Mouse (Mus musculus): ENCODE measurements around the gene Gpat2. TPM values are rescaled to one million over a fixed set of nuclear protein-coding genes. Genes with fewer than 3 reads are reported as not detected.

The Gpat2 gene
- polyA plus RNA-seq, 1 experiment, result 0.05 TPM

- H3K36me3 ChIP-seq (ENCODE audit: control insufficient read depth, insufficient read depth, low read length), result no peaks in the 10 kb centered on the region
- no peaks in the 10 kb centered on the region for H3K4me1 ChIP-seq (ENCODE audit: control insufficient read depth, insufficient read depth, insufficient read length, low read length)
- no peak for TF ChIP-seq POLR2A (IDR thresholded peaks at IDR 0.05; ENCODE audit: low read depth, low read length)
- TF ChIP-seq CTCF (IDR thresholded peaks at IDR 0.05; ENCODE audit: extremely low read depth, insufficient read length, insufficient replicate concordance, low read depth, low read length), result no peak
- no peak overlapping the region for H3K27ac ChIP-seq (ENCODE audit: insufficient read depth, low read depth, low read length)
- H3K4me3 ChIP-seq (ENCODE audit: low read depth, low read length), result no peak overlapping the region
- H3K27me3 ChIP-seq (ENCODE audit: control insufficient read depth, insufficient read depth, low read length), result no peaks in the 10 kb centered on the region
- WGBS, result 50% methylated on average over 10 of the region's 10 CpGs
Measured at GRCm38 (mm10) chr2:127415806-127416205, 9.2 kb upstream of the Gpat2 start.

GRCm38 (mm10) chr2:127416706-127417105 lies 8.3 kb upstream of the Gpat2 start:
- Histone ChIP-seq H3K36me3 (ENCODE audit: control insufficient read depth, insufficient read depth, low read length) (no peaks in the 10 kb centered on the region), H3K27me3 (ENCODE audit: control insufficient read depth, insufficient read depth, low read length) (no peaks in the 10 kb centered on the region), H3K4me1 (ENCODE audit: control insufficient read depth, insufficient read depth, insufficient read length, low read length) (no peaks in the 10 kb centered on the region), H3K4me3 (ENCODE audit: low read depth, low read length) (no peak overlapping the region), H3K27ac (ENCODE audit: insufficient read depth, low read depth, low read length) (no peak overlapping the region)
- TF ChIP-seq CTCF (IDR thresholded peaks at IDR 0.05; ENCODE audit: extremely low read depth, insufficient read length, insufficient replicate concordance, low read depth, low read length) (no peak), POLR2A (IDR thresholded peaks at IDR 0.05; ENCODE audit: low read depth, low read length) (no peak)
- WGBS, result 48% methylated on average over 3 of the region's 3 CpGs

GRCm38 (mm10) chr2:127418266-127418970 lies 6.6 kb upstream of the Gpat2 start:
- WGBS, result 26% methylated on average over 10 of the region's 10 CpGs
- Histone ChIP-seq H3K4me3 (ENCODE audit: low read depth, low read length) (no peak overlapping the region), H3K27me3 (ENCODE audit: control insufficient read depth, insufficient read depth, low read length) (no peaks in the 10 kb centered on the region), H3K36me3 (ENCODE audit: control insufficient read depth, insufficient read depth, low read length) (no peaks in the 10 kb centered on the region), H3K4me1 (ENCODE audit: control insufficient read depth, insufficient read depth, insufficient read length, low read length) (no peaks in the 10 kb centered on the region), H3K27ac (ENCODE audit: insufficient read depth, low read depth, low read length) (no peak overlapping the region)
- TF ChIP-seq CTCF (IDR thresholded peaks at IDR 0.05; ENCODE audit: extremely low read depth, insufficient read length, insufficient replicate concordance, low read depth, low read length) (no peak), POLR2A (IDR thresholded peaks at IDR 0.05; ENCODE audit: low read depth, low read length) (no peak)

- WGBS, result 10% methylated on average over 3 of the region's 3 CpGs
- Histone ChIP-seq H3K36me3 (ENCODE audit: control insufficient read depth, insufficient read depth, low read length) (no peaks in the 10 kb centered on the region), H3K27ac (ENCODE audit: insufficient read depth, low read depth, low read length) (no peak overlapping the region), H3K27me3 (ENCODE audit: control insufficient read depth, insufficient read depth, low read length) (no peaks in the 10 kb centered on the region), H3K4me3 (ENCODE audit: low read depth, low read length) (no peak overlapping the region), H3K4me1 (ENCODE audit: control insufficient read depth, insufficient read depth, insufficient read length, low read length) (no peaks in the 10 kb centered on the region)
- TF ChIP-seq CTCF (IDR thresholded peaks at IDR 0.05; ENCODE audit: extremely low read depth, insufficient read length, insufficient replicate concordance, low read depth, low read length), result no peak
- no peak for TF ChIP-seq POLR2A (IDR thresholded peaks at IDR 0.05; ENCODE audit: low read depth, low read length)
Measured at GRCm38 (mm10) chr2:127430238-127430637, 5.2 kb downstream of the Gpat2 start.

GRCm38 (mm10) chr2:127433487-127434295 lies 8.7 kb downstream of the Gpat2 start:
- WGBS, result 75% methylated on average over 9 of the region's 9 CpGs
- H3K4me1 ChIP-seq (ENCODE audit: control insufficient read depth, insufficient read depth, insufficient read length, low read length), result no peaks in the 10 kb centered on the region
- H3K27ac ChIP-seq (ENCODE audit: insufficient read depth, low read depth, low read length), result no peak overlapping the region
- H3K4me3 ChIP-seq (ENCODE audit: low read depth, low read length), result no peak overlapping the region
- no peaks in the 10 kb centered on the region for H3K27me3 ChIP-seq (ENCODE audit: control insufficient read depth, insufficient read depth, low read length)
- H3K36me3 ChIP-seq (ENCODE audit: control insufficient read depth, insufficient read depth, low read length), result peaks cover 3% of the 10 kb centered on the region; the same call in 1 of the 2 replicates
- TF ChIP-seq POLR2A (IDR thresholded peaks at IDR 0.05; ENCODE audit: low read depth, low read length), result no peak

GRCm38 (mm10) chr2:127435135-127435534 lies 10.1 kb downstream of the Gpat2 start:
- WGBS, result 35% methylated on average over 2 of the region's 2 CpGs
- H3K4me3 ChIP-seq (ENCODE audit: low read depth, low read length), result no peak overlapping the region
- TF ChIP-seq POLR2A (IDR thresholded peaks at IDR 0.05; ENCODE audit: low read depth, low read length), result no peak
- TF ChIP-seq CTCF (IDR thresholded peaks at IDR 0.05; ENCODE audit: extremely low read depth, insufficient read length, insufficient replicate concordance, low read depth, low read length), result peak; percentile 38; the same call in 1 of the 2 replicates
- no peak overlapping the region for H3K27ac ChIP-seq (ENCODE audit: insufficient read depth, low read depth, low read length)
- H3K36me3 ChIP-seq (ENCODE audit: control insufficient read depth, insufficient read depth, low read length), result peaks cover 3% of the 10 kb centered on the region; the same call in 1 of the 2 replicates
- H3K4me1 ChIP-seq (ENCODE audit: control insufficient read depth, insufficient read depth, insufficient read length, low read length), result no peaks in the 10 kb centered on the region
- H3K27me3 ChIP-seq (ENCODE audit: control insufficient read depth, insufficient read depth, low read length), result no peaks in the 10 kb centered on the region

- Histone ChIP-seq H3K4me1 (ENCODE audit: control insufficient read depth, insufficient read depth, insufficient read length, low read length) (no peaks in the 10 kb centered on the region), H3K4me3 (ENCODE audit: low read depth, low read length) (no peak overlapping the region), H3K27me3 (ENCODE audit: control insufficient read depth, insufficient read depth, low read length) (no peaks in the 10 kb centered on the region), H3K36me3 (ENCODE audit: control insufficient read depth, insufficient read depth, low read length) (peaks cover 4% of the 10 kb centered on the region; the same call in 1 of the 2 replicates), H3K27ac (ENCODE audit: insufficient read depth, low read depth, low read length) (no peak overlapping the region)
- no peak for TF ChIP-seq POLR2A (IDR thresholded peaks at IDR 0.05; ENCODE audit: low read depth, low read length)
- TF ChIP-seq CTCF (IDR thresholded peaks at IDR 0.05; ENCODE audit: extremely low read depth, insufficient read length, insufficient replicate concordance, low read depth, low read length), result no peak
- 90% methylated on average over 2 of the region's 2 CpGs for WGBS
Measured at GRCm38 (mm10) chr2:127435554-127435953, 10.6 kb downstream of the Gpat2 start.

Data from small intestine, adult 2 months (tissue).